Mouse (Mus musculus): ENCODE data around the gene Gm21983. TPM values are rescaled to one million over a fixed set of nuclear protein-coding genes. Genes with fewer than 3 reads are reported as not detected.

Gene Gm21983
- polyA plus RNA-seq, 1 experiment, result not detected

DNA sequence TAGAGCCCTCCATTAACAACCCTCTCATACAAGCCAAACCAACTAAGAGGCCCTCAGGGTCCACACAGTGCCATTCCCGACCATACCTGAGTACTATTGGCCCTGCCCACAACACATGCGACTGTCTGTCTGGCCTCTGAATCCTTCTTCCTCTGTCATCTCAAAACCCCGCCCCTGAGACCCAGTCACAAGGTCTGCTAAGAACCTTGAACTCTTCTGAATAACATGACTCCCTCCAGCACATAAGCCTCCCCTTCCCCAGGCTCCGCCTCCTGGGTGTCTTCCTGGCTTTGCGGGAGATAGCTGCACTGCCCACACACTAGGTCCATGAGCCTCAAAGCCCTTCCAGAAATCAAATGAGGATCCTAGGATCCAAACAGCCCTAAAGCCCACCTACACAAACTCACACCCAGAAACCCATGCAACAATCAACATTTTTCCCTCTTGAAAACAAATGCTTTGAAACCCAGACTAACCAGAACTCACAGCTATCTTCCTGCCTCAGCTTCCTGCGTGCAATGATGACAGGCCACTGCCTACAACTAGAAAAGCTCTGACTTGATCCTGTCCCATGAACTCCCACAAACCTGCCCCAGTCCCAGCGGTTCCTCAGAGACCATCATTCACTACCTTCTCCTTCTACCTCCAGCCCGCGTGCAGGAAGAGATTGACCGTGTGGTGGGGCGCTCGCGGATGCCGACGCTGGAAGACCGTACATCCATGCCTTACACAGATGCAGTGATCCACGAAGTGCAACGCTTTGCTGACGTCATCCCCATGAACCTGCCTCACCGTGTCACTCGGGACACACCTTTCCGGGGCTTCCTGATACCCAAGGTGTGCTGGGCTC is 50.1 kb downstream of the Gm21983 start:
- 87% methylated on average over 22 of the region's 22 CpGs for WGBS
- H3K27me3 ChIP-seq (ENCODE audit: control insufficient read depth, insufficient read depth, low read length), result no peaks in the 10 kb centered on the region
- no peak overlapping the region for H3K27ac ChIP-seq (ENCODE audit: insufficient read depth, low read length)
- DNase-seq, result no peak
- H3K4me3 ChIP-seq (replicated peaks; ENCODE audit: insufficient read depth, low read depth, low read length), result no peak overlapping the region
- H3K4me1 ChIP-seq (ENCODE audit: control insufficient read depth, insufficient read depth, low read length), result no peaks in the 10 kb centered on the region
- no peak for TF ChIP-seq CTCF (IDR thresholded peaks at IDR 0.05; ENCODE audit: borderline replicate concordance, insufficient read depth, low read depth, low read length)
- TF ChIP-seq POLR2A (IDR thresholded peaks at IDR 0.05; ENCODE audit: borderline replicate concordance, insufficient read depth, low read length), result no peak

GRCm38 (mm10) chr7:27129811-27130210 is 51.1 kb downstream of the Gm21983 start:
- Histone ChIP-seq H3K4me3 (replicated peaks; ENCODE audit: insufficient read depth, low read depth, low read length) (no peak overlapping the region), H3K4me1 (ENCODE audit: control insufficient read depth, insufficient read depth, low read length) (no peaks in the 10 kb centered on the region), H3K27me3 (ENCODE audit: control insufficient read depth, insufficient read depth, low read length) (no peaks in the 10 kb centered on the region), H3K27ac (ENCODE audit: insufficient read depth, low read length) (no peak overlapping the region)
- 69% methylated on average over 12 of the region's 12 CpGs for WGBS
- DNase-seq, result no peak
- TF ChIP-seq CTCF (IDR thresholded peaks at IDR 0.05; ENCODE audit: borderline replicate concordance, insufficient read depth, low read depth, low read length) (no peak), POLR2A (IDR thresholded peaks at IDR 0.05; ENCODE audit: borderline replicate concordance, insufficient read depth, low read length) (no peak)

DNA sequence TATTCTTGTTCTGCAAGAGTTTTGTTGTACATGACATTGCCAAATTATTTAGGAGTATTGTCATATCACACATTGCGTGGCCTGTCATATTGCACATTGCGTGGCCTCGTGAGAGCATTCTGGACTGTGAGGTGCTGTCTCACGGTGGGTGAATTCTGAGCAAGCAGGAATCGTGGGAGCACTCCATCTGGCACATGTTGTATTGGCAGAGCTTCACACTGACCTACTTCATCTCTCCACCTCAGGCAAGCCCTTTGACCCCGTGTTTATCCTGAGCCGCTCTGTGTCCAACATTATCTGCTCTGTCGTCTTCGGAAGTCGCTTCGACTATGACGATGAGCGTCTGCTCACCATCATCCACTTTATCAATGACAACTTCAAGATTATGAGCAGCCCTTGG is 51.9 kb downstream of the Gm21983 start:
- DNase-seq, result no peak
- TF ChIP-seq POLR2A (IDR thresholded peaks at IDR 0.05; ENCODE audit: borderline replicate concordance, insufficient read depth, low read length) (no peak), CTCF (IDR thresholded peaks at IDR 0.05; ENCODE audit: borderline replicate concordance, insufficient read depth, low read depth, low read length) (no peak)
- 78% methylated on average over 13 of the region's 13 CpGs for WGBS
- Histone ChIP-seq H3K27me3 (ENCODE audit: control insufficient read depth, insufficient read depth, low read length) (no peaks in the 10 kb centered on the region), H3K4me3 (replicated peaks; ENCODE audit: insufficient read depth, low read depth, low read length) (no peak overlapping the region), H3K27ac (ENCODE audit: insufficient read depth, low read length) (no peak overlapping the region), H3K4me1 (ENCODE audit: control insufficient read depth, insufficient read depth, low read length) (no peaks in the 10 kb centered on the region)

GRCm38 (mm10) chr7:27128162-27128561 is 52.7 kb downstream of the Gm21983 start:
- TF ChIP-seq CTCF (IDR thresholded peaks at IDR 0.05; ENCODE audit: borderline replicate concordance, insufficient read depth, low read depth, low read length) (peak; percentile 42; the same call in 1 of the 2 replicates), POLR2A (IDR thresholded peaks at IDR 0.05; ENCODE audit: borderline replicate concordance, insufficient read depth, low read length) (no peak)
- 48% methylated on average over 3 of the region's 3 CpGs for WGBS
- Histone ChIP-seq H3K27me3 (ENCODE audit: control insufficient read depth, insufficient read depth, low read length) (no peaks in the 10 kb centered on the region), H3K27ac (ENCODE audit: insufficient read depth, low read length) (no peak overlapping the region), H3K4me3 (replicated peaks; ENCODE audit: insufficient read depth, low read depth, low read length) (no peak overlapping the region), H3K4me1 (ENCODE audit: control insufficient read depth, insufficient read depth, low read length) (no peaks in the 10 kb centered on the region)
- no peak for DNase-seq

DNA sequence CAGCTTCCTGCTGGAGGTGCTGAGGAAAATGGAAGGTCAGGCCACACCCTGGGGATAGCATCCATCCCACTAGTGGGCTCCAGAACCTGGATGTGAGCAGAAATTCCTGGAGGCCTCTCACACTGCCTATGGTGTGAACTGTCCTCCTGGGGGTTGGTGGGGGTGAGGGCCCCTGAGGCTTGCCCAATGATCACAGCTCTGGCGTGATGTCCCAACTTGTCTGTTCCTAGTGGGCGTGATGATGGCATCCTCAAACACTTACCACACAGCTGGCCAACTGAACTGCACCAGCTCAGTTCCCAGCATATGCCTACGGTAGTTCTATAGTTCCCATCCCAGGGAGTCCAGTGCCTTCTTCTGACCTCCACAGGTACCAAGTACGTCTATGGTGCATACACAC is 55.9 kb downstream of the Gm21983 start:
- no peak overlapping the region for H3K27ac ChIP-seq (ENCODE audit: insufficient read depth, low read length)
- WGBS, result 65% methylated on average over 4 of the region's 4 CpGs
- no peaks in the 10 kb centered on the region for H3K4me1 ChIP-seq (ENCODE audit: control insufficient read depth, insufficient read depth, low read length)
- TF ChIP-seq CTCF (IDR thresholded peaks at IDR 0.05; ENCODE audit: borderline replicate concordance, insufficient read depth, low read depth, low read length) (no peak), POLR2A (IDR thresholded peaks at IDR 0.05; ENCODE audit: borderline replicate concordance, insufficient read depth, low read length) (no peak)
- H3K4me3 ChIP-seq (replicated peaks; ENCODE audit: insufficient read depth, low read depth, low read length), result no peak overlapping the region
- no peaks in the 10 kb centered on the region for H3K27me3 ChIP-seq (ENCODE audit: control insufficient read depth, insufficient read depth, low read length)
- no peak for DNase-seq

GRCm38 (mm10) chr7:27124305-27124832 is 56.5 kb downstream of the Gm21983 start:
- WGBS, result 50% methylated on average over 5 of the region's 5 CpGs
- TF ChIP-seq POLR2A (IDR thresholded peaks at IDR 0.05; ENCODE audit: borderline replicate concordance, insufficient read depth, low read length) (no peak), CTCF (IDR thresholded peaks at IDR 0.05; ENCODE audit: borderline replicate concordance, insufficient read depth, low read depth, low read length) (no peak)

GRCm38 (mm10) chr7:27119676-27120075 is 61.2 kb downstream of the Gm21983 start, which contains the start of gene Cyp2f2:
Gene Cyp2f2, plus strand, starts transcription at chr7:27119909.
- no peaks in the 10 kb centered on the region for H3K4me1 ChIP-seq (ENCODE audit: control insufficient read depth, insufficient read depth, low read length)
- no peak for TF ChIP-seq CTCF (IDR thresholded peaks at IDR 0.05; ENCODE audit: borderline replicate concordance, insufficient read depth, low read depth, low read length)
- TF ChIP-seq POLR2A (IDR thresholded peaks at IDR 0.05; ENCODE audit: borderline replicate concordance, insufficient read depth, low read length), result no peak
- H3K27me3 ChIP-seq (ENCODE audit: control insufficient read depth, insufficient read depth, low read length), result no peaks in the 10 kb centered on the region
- H3K27ac ChIP-seq (ENCODE audit: insufficient read depth, low read length), result no peak within 1 kb of the TSS
- H3K4me3 ChIP-seq (replicated peaks; ENCODE audit: insufficient read depth, low read depth, low read length), result no peak within 1 kb of the TSS
- no peak for DNase-seq

More at GRCm38 (mm10) chr7:27124305-27124832, 56.5 kb downstream of the Gm21983 start:
- Histone ChIP-seq H3K4me3 (replicated peaks; ENCODE audit: insufficient read depth, low read depth, low read length) (no peak overlapping the region), H3K27me3 (ENCODE audit: control insufficient read depth, insufficient read depth, low read length) (no peaks in the 10 kb centered on the region), H3K4me1 (ENCODE audit: control insufficient read depth, insufficient read depth, low read length) (no peaks in the 10 kb centered on the region), H3K27ac (ENCODE audit: insufficient read depth, low read length) (no peak overlapping the region)
- DNase-seq, result no peak

Other genes with a start within 250 kb of the Gm21983 start
- not detected in 2 replicates for gene Cyp2a22, start 241.7 kb downstream of the Gm21983 start, polyA plus RNA-seq (2012; rRNA removed)
- gene Cyp2a12, start 152.0 kb downstream of the Gm21983 start, polyA plus RNA-seq (2012; rRNA removed), result not detected in 2 replicates
- gene Cyp2f2, start 61.2 kb downstream of the Gm21983 start, polyA plus RNA-seq (2012; rRNA removed), result 0.10 and 0.73 TPM in 2 replicates
- not detected in 2 replicates for gene Cyp2t4, start 27.4 kb downstream of the Gm21983 start, polyA plus RNA-seq (2012; rRNA removed)
- 115 and 120 TPM in 2 replicates for gene Egln2, start 14.3 kb downstream of the Gm21983 start, polyA plus RNA-seq (2012; rRNA removed)
- gene Rab4b, start 2.2 kb downstream of the Gm21983 start, polyA plus RNA-seq (2012; rRNA removed), result 175 and 176 TPM in 2 replicates
- 11.2 and 16.9 TPM in 2 replicates for gene Mia, start 71 bp upstream of the Gm21983 start, polyA plus RNA-seq (2012; rRNA removed)
- 17.9 and 18.8 TPM in 2 replicates for gene BC024978, start 14.7 kb upstream of the Gm21983 start, polyA plus RNA-seq (2012; rRNA removed)
- gene Snrpa, start 15.2 kb upstream of the Gm21983 start, polyA plus RNA-seq (2012; rRNA removed), result 158 and 173 TPM in 2 replicates
- 12.4 and 13.2 TPM in 2 replicates for gene Itpkc, start 47.6 kb upstream of the Gm21983 start, polyA plus RNA-seq (2012; rRNA removed)
- 20.8 and 23.9 TPM in 2 replicates for gene Coq8b, start 51.9 kb upstream of the Gm21983 start, polyA plus RNA-seq (2012; rRNA removed)
- 56.7 and 64.1 TPM in 2 replicates for gene Numbl, start 77.3 kb upstream of the Gm21983 start, polyA plus RNA-seq (2012; rRNA removed)
- gene Ltbp4, start 156.6 kb upstream of the Gm21983 start, polyA plus RNA-seq (2012; rRNA removed), result 26.9 and 28.2 TPM in 2 replicates
- gene Shkbp1, start 174.9 kb upstream of the Gm21983 start, polyA plus RNA-seq (2012; rRNA removed), result 41.6 and 43.7 TPM in 2 replicates
- gene Gm20479, start 176.3 kb upstream of the Gm21983 start, polyA plus RNA-seq (2012; rRNA removed), result 0.38 TPM in 1 of 2 replicates, not detected in the other

Data from cerebellum, adult 2 months (tissue).